Mouse (Mus musculus) neural tube, embryonic 15.5 days (tissue): ENCODE results near the gene Aspg. TPM values are rescaled to one million over a fixed set of nuclear protein-coding genes. Genes with fewer than 3 reads are reported as not detected.

ENCODE experiments used
- ATAC-seq: fragments of 200-750 bp; cut with Nextera tagmentation; 2 replicates; pipeline ENCODE4 v1.8.0; 2017; ENCODE audit warnings: mild to moderate bottlenecking, moderate TSS enrichment, moderate library complexity; ENCODE audit not compliant: low FRiP score
- H3K27ac ChIP-seq: fragments of 300-500 bp; sonication (generic); replicated peaks from 2 replicates; pipeline ENCODE4 v1.5.1; 2015; ENCODE audit warnings: mild to moderate bottlenecking, inconsistent platforms
- H3K27me3 ChIP-seq: fragments of 300-500 bp; sonication (generic); replicated peaks from 2 replicates; pipeline ENCODE4 v1.6.1; 2015; ENCODE audit warnings: inconsistent platforms
- H3K36me3 ChIP-seq: fragments of 300-500 bp; sonication (generic); 2 replicates; pipeline ENCODE4 v1.6.1; 2015; ENCODE audit warnings: inconsistent platforms
- H3K4me1 ChIP-seq: fragments of 300-500 bp; sonication (generic); 2 replicates; pipeline ENCODE4 v1.6.1; 2015; ENCODE audit warnings: inconsistent platforms
- H3K4me2 ChIP-seq: fragments of 300-500 bp; sonication (generic); 2 replicates; pipeline ENCODE4 v1.6.1; 2015; ENCODE audit warnings: inconsistent platforms, mild to moderate bottlenecking, moderate library complexity
- H3K4me3 ChIP-seq: fragments of 300-500 bp; sonication (generic); replicated peaks from 2 replicates; pipeline ENCODE4 v1.5.1; 2015; ENCODE audit warnings: mild to moderate bottlenecking, inconsistent platforms
- H3K9ac ChIP-seq: fragments of 300-500 bp; sonication (generic); replicated peaks from 2 replicates; pipeline ENCODE4 v1.6.1; 2015; ENCODE audit warnings: mild to moderate bottlenecking, inconsistent platforms
- H3K9me3 ChIP-seq: fragments of 300-500 bp; sonication (generic); replicated peaks from 2 replicates; pipeline ENCODE4 v1.6.1; 2016; ENCODE audit warnings: inconsistent platforms
- WGBS: fragments of 180-500 bp; shearing (Covaris S2); methylation state at CpG from one replicate; pipeline ENCODE4 v1.1.7; 2015; ENCODE audit warnings: mixed read lengths; 5-methylcytosine and 5-hydroxymethylcytosine counted together
- polyA plus RNA-seq: library from polyadenylated mRNA; unstranded; fragments of >200 nt; fragmentation: Nextera tagmentation; extraction: Ambion mirVana; gene quantifications from 2 replicates; pipeline ENCODE4 v1.2.1, GENCODE M21; 2015

The Aspg gene
- polyA plus RNA-seq = 0.84 and 3.3 TPM in 2 replicates

- Histone ChIP-seq H3K9me3 (no peaks in the 10 kb centered on the region), H3K4me2 (peak within 1 kb of the TSS; percentile 37), H3K27ac (no peak within 1 kb of the TSS), H3K9ac (no peak within 1 kb of the TSS), H3K36me3 (no peaks in the 10 kb centered on the region), H3K4me3 (no peak within 1 kb of the TSS), H3K4me1 (no peaks in the 10 kb centered on the region), H3K27me3 (0 out of 2 replicates have a peak, but pooled peaks cover 14% of the 10 kb centered on the region)
- ATAC-seq = no peak
- WGBS = 5% methylated on average over 14 of the region's 14 CpGs
These were observed at the start of gene Aspg for GRCm38 (mm10) chr12:112106541-112106971. TSS of gene Aspg (plus strand) at chr12:112106679.

GRCm38 (mm10) chr12:112077651-112078050, 28.8 kb upstream of the Aspg start:
- H3K4me3 ChIP-seq = no peak overlapping the region
- H3K36me3 ChIP-seq = no peaks in the 10 kb centered on the region
- no peak overlapping the region for H3K27ac ChIP-seq
- H3K4me2 ChIP-seq = no peak overlapping the region
- H3K9me3 ChIP-seq = no peaks in the 10 kb centered on the region
- no peak overlapping the region for H3K9ac ChIP-seq
- no peaks in the 10 kb centered on the region for H3K27me3 ChIP-seq
- 8% methylated on average over 6 of the region's 6 CpGs for WGBS
- no peak for ATAC-seq
- H3K4me1 ChIP-seq = no peaks in the 10 kb centered on the region

GRCm38 (mm10) chr12:112079911-112080310, 26.6 kb upstream of the Aspg start:
- no peak for ATAC-seq
- Histone ChIP-seq H3K9ac (no peak overlapping the region), H3K27me3 (no peaks in the 10 kb centered on the region), H3K4me1 (no peaks in the 10 kb centered on the region), H3K4me2 (no peak overlapping the region), H3K36me3 (no peaks in the 10 kb centered on the region), H3K27ac (no peak overlapping the region), H3K4me3 (no peak overlapping the region), H3K9me3 (no peaks in the 10 kb centered on the region)
- 77% methylated on average over 8 of the region's 8 CpGs for WGBS

- no peak overlapping the region for H3K4me2 ChIP-seq
- H3K27me3 ChIP-seq = no peaks in the 10 kb centered on the region
- no peak overlapping the region for H3K9ac ChIP-seq
- H3K4me1 ChIP-seq = no peaks in the 10 kb centered on the region
- H3K4me3 ChIP-seq = no peak overlapping the region
- ATAC-seq = no peak
- no peak overlapping the region for H3K27ac ChIP-seq
- H3K36me3 ChIP-seq = no peaks in the 10 kb centered on the region
- no peaks in the 10 kb centered on the region for H3K9me3 ChIP-seq
- 96% methylated on average over 4 of the region's 4 CpGs for WGBS
These were observed 25.6 kb upstream of the Aspg start for GRCm38 (mm10) chr12:112080911-112081310.

- Histone ChIP-seq H3K4me3 (no peak overlapping the region), H3K27ac (no peak overlapping the region), H3K27me3 (no peaks in the 10 kb centered on the region), H3K4me1 (no peaks in the 10 kb centered on the region), H3K9me3 (no peaks in the 10 kb centered on the region), H3K4me2 (no peak overlapping the region), H3K9ac (no peak overlapping the region), H3K36me3 (no peaks in the 10 kb centered on the region)
- no peak for ATAC-seq
- 54% methylated on average over 1 of the region's 1 CpGs for WGBS
These were observed 24.2 kb upstream of the Aspg start for GRCm38 (mm10) chr12:112082241-112082640.

GRCm38 (mm10) chr12:112086250-112086649, 20.2 kb upstream of the Aspg start:
- Histone ChIP-seq H3K9ac (no peak overlapping the region), H3K4me1 (peaks cover 6% of the 10 kb centered on the region; the same call in 1 of the 2 replicates), H3K27ac (no peak overlapping the region), H3K27me3 (no peaks in the 10 kb centered on the region), H3K4me3 (no peak overlapping the region), H3K9me3 (no peaks in the 10 kb centered on the region), H3K4me2 (no peak overlapping the region), H3K36me3 (no peaks in the 10 kb centered on the region)
- no peak for ATAC-seq
- 75% methylated on average over 3 of the region's 3 CpGs for WGBS

- Histone ChIP-seq H3K27ac (no peak overlapping the region), H3K4me1 (peaks cover 6% of the 10 kb centered on the region; the same call in 1 of the 2 replicates), H3K27me3 (no peaks in the 10 kb centered on the region), H3K4me3 (no peak overlapping the region), H3K9ac (no peak overlapping the region), H3K9me3 (no peaks in the 10 kb centered on the region), H3K36me3 (no peaks in the 10 kb centered on the region), H3K4me2 (no peak overlapping the region)
- ATAC-seq = no peak
- WGBS = 81% methylated on average over 6 of the region's 6 CpGs
These were observed 19.8 kb upstream of the Aspg start for GRCm38 (mm10) chr12:112086726-112087125.

- no peak for ATAC-seq
- Histone ChIP-seq H3K9me3 (no peaks in the 10 kb centered on the region), H3K27me3 (0 out of 2 replicates have a peak, but pooled peaks cover 3% of the 10 kb centered on the region), H3K4me2 (no peak overlapping the region), H3K27ac (no peak overlapping the region), H3K9ac (no peak overlapping the region), H3K4me3 (no peak overlapping the region), H3K4me1 (peaks cover 6% of the 10 kb centered on the region; the same call in 1 of the 2 replicates), H3K36me3 (no peaks in the 10 kb centered on the region)
- WGBS = 60% methylated on average over 12 of the region's 12 CpGs
These were observed 17.7 kb upstream of the Aspg start for GRCm38 (mm10) chr12:112088609-112089324.

- no peaks in the 10 kb centered on the region for H3K36me3 ChIP-seq
- ATAC-seq = no peak; the same call in 1 of the 2 replicates
- no peak overlapping the region for H3K27ac ChIP-seq
- peaks cover 6% of the 10 kb centered on the region; the same call in 1 of the 2 replicates for H3K4me1 ChIP-seq
- H3K4me2 ChIP-seq = peak overlapping the region; percentile 31
- H3K4me3 ChIP-seq = no peak overlapping the region
- H3K27me3 ChIP-seq = 0 out of 2 replicates have a peak, but pooled peaks cover 3% of the 10 kb centered on the region
- WGBS = 9% methylated on average over 12 of the region's 12 CpGs
- H3K9ac ChIP-seq = no peak overlapping the region
- H3K9me3 ChIP-seq = no peaks in the 10 kb centered on the region
These were observed 15.4 kb upstream of the Aspg start for GRCm38 (mm10) chr12:112091054-112091453.

GRCm38 (mm10) chr12:112094261-112094880, 12.1 kb upstream of the Aspg start:
- peaks cover 6% of the 10 kb centered on the region; the same call in 1 of the 2 replicates for H3K4me1 ChIP-seq
- no peak for ATAC-seq
- WGBS = 87% methylated on average over 8 of the region's 8 CpGs

GRCm38 (mm10) chr12:112096051-112096732, 10.3 kb upstream of the Aspg start:
- Histone ChIP-seq H3K27ac (no peak overlapping the region), H3K4me3 (no peak overlapping the region), H3K9me3 (no peaks in the 10 kb centered on the region), H3K4me2 (no peak overlapping the region), H3K27me3 (0 out of 2 replicates have a peak, but pooled peaks cover 3% of the 10 kb centered on the region), H3K9ac (no peak overlapping the region), H3K4me1 (no peaks in the 10 kb centered on the region), H3K36me3 (no peaks in the 10 kb centered on the region)
- 75% methylated on average over 13 of the region's 13 CpGs for WGBS
- ATAC-seq = no peak

More at GRCm38 (mm10) chr12:112094261-112094880, 12.1 kb upstream of the Aspg start:
- Histone ChIP-seq H3K4me2 (no peak overlapping the region), H3K27me3 (0 out of 2 replicates have a peak, but pooled peaks cover 3% of the 10 kb centered on the region), H3K9me3 (no peaks in the 10 kb centered on the region), H3K9ac (no peak overlapping the region), H3K27ac (no peak overlapping the region), H3K4me3 (no peak overlapping the region), H3K36me3 (no peaks in the 10 kb centered on the region)
